Mouse (Mus musculus) lung, embryonic 15.5 days (tissue): ENCODE results near the gene Ms4a13. TPM values are rescaled to one million over a fixed set of nuclear protein-coding genes. Genes with fewer than 3 reads are reported as not detected.
"Not testable (repeated sequence)": the region's sequence is repeated elsewhere in the genome, so short reads cannot be mapped to it uniquely, and the experiment has no call there.

ENCODE experiments used
- ATAC-seq: fragments of 200-750 bp; cut with Nextera tagmentation; 2 replicates; pipeline ENCODE4 v1.8.0; 2017; ENCODE audit warnings: moderate number of reproducible peaks, borderline replicate concordance; ENCODE audit not compliant: low FRiP score, low TSS enrichment; ENCODE audit errors: extremely low read depth
- H3K27ac ChIP-seq: fragments of 300-500 bp; sonication (generic); 2 replicates; pipeline ENCODE4 v1.5.1; 2015; ENCODE audit warnings: moderate library complexity, mild to moderate bottlenecking, inconsistent platforms
- H3K27me3 ChIP-seq: fragments of 300-500 bp; sonication (generic); 2 replicates; pipeline ENCODE4 v1.6.1; 2015; ENCODE audit warnings: inconsistent platforms
- H3K36me3 ChIP-seq: fragments of 300-500 bp; sonication (generic); 2 replicates; pipeline ENCODE4 v1.6.1; 2015; ENCODE audit warnings: inconsistent platforms
- H3K4me1 ChIP-seq: fragments of 300-500 bp; sonication (generic); 2 replicates; pipeline ENCODE4 v1.6.1; 2015; ENCODE audit warnings: inconsistent platforms
- H3K4me2 ChIP-seq: fragments of 300-500 bp; sonication (generic); 2 replicates; pipeline ENCODE4 v1.6.1; 2015; ENCODE audit warnings: inconsistent platforms, mild to moderate bottlenecking, moderate library complexity
- H3K4me3 ChIP-seq: fragments of 300-500 bp; sonication (generic); 2 replicates; pipeline ENCODE4 v1.5.1; 2015; ENCODE audit warnings: mild to moderate bottlenecking, inconsistent platforms
- H3K9ac ChIP-seq: fragments of 300-500 bp; sonication (generic); 2 replicates; pipeline ENCODE4 v1.6.1; 2015; ENCODE audit warnings: inconsistent platforms
- H3K9me3 ChIP-seq: fragments of 300-500 bp; sonication (generic); 2 replicates; pipeline ENCODE4 v1.6.1; 2016; ENCODE audit warnings: inconsistent platforms
- WGBS: fragments of 180-500 bp; shearing (Covaris S2); methylation state at CpG from one replicate; pipeline ENCODE4 v1.1.7; 2015; 5-methylcytosine and 5-hydroxymethylcytosine counted together
- polyA plus RNA-seq: library from polyadenylated mRNA; unstranded; fragments of >200 nt; fragmentation: Nextera tagmentation; extraction: Ambion mirVana; gene quantifications from 2 replicates; pipeline ENCODE4 v1.2.1, GENCODE M21; 2015

Ms4a13 gene
- polyA plus RNA-seq, 1 experiment from 2014 or later: not detected

DNA sequence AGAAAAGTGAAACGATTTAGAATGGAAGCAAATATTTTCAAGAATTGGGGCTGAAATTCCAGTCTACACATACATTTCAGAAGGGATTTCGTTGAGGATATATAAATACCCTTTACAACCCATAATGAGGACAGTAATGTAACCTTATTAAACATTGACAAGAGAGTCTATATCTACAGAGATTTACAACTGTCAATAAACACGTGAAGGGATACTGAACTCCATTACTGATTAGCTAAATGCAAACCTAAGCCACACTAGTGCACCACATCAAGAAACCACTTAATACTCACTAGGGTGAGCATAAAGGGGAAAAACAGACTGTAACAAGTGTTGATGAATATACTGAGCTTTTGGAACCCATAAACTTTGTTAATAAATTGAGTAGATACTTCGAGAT lies 61.2 kb downstream of the Ms4a13 start:
- H3K9me3 ChIP-seq: no peaks in the 10 kb centered on the region
- no peak overlapping the region for H3K4me3 ChIP-seq
- H3K27ac ChIP-seq: no peak overlapping the region
- H3K9ac ChIP-seq: no peak overlapping the region
- 64% methylated on average over 4 of the region's 4 CpGs for WGBS
- H3K36me3 ChIP-seq: no peaks in the 10 kb centered on the region
- H3K27me3 ChIP-seq: no peaks in the 10 kb centered on the region
- H3K4me1 ChIP-seq: no peaks in the 10 kb centered on the region
- ATAC-seq: no peak
- H3K4me2 ChIP-seq: no peak overlapping the region

GRCm38 (mm10) chr19:11134852-11135251 lies 61.7 kb downstream of the Ms4a13 start:
- Histone ChIP-seq H3K4me3 (no peak overlapping the region), H3K4me2 (no peak overlapping the region), H3K27me3 (no peaks in the 10 kb centered on the region), H3K4me1 (no peaks in the 10 kb centered on the region), H3K36me3 (no peaks in the 10 kb centered on the region), H3K9me3 (no peaks in the 10 kb centered on the region), H3K27ac (no peak overlapping the region), H3K9ac (no peak overlapping the region)
- no peak for ATAC-seq
- WGBS: 85% methylated on average over 2 of the region's 2 CpGs

DNA sequence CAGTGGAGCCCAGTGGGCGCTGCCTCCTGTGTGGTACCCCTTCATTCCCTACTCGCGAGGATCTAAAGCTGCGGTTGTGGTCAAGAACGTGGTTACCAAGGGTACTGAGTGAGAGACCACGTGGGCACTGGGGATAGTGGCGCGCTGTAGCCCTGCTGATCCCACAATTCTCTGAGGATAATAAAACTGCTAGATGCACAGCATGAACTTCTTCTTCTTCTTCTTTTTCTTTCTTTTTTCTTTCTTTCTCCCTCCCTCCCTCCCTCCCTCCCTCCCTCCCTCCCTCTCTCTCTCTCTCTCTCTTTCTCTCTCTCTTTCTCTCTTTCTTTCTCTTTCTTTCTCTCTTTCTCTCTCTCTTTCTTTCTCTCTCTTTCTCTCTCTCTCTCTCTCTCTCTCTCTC lies 65.8 kb downstream of the Ms4a13 start, which contains the start of gene 1700017D01Rik:
1700017D01Rik (minus strand) TSS at position 101 of the 400 bp plus-strand sequence.
- not testable (repeated sequence) for ATAC-seq, H3K9me3 ChIP-seq, H3K36me3 ChIP-seq, H3K27ac ChIP-seq, H3K4me2 ChIP-seq, H3K4me3 ChIP-seq, H3K27me3 ChIP-seq, H3K4me1 ChIP-seq, H3K9ac ChIP-seq
- 77% methylated on average over 8 of the region's 8 CpGs for WGBS

DNA sequence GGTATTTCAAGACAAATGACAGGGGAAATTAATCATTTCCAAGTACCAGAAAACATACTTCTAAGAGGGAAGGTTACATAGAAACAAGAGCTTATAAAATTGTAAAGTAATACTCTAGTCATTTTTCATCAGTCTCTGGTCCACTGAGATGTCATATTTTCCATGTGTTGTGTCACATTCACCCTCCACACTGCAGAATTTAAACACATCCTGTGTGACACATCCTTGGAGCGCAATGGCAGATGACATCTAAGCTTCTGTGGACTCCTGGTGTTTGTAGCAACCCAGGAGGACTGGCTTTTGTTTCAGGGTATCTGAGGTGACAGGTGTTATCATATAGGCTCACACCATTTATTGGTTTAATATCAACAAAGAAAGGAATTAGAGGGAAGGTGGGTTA lies 66.8 kb downstream of the Ms4a13 start:
- H3K4me3 ChIP-seq: no peak overlapping the region
- no peak overlapping the region for H3K27ac ChIP-seq
- no peak overlapping the region for H3K9ac ChIP-seq
- H3K9me3 ChIP-seq: peaks cover 2% of the 10 kb centered on the region; the same call in 1 of the 2 replicates
- WGBS: 73% methylated on average over 1 of the region's 1 CpGs
- no peak overlapping the region for H3K4me2 ChIP-seq
- no peaks in the 10 kb centered on the region for H3K36me3 ChIP-seq
- no peak for ATAC-seq
- no peaks in the 10 kb centered on the region for H3K4me1 ChIP-seq
- H3K27me3 ChIP-seq: no peaks in the 10 kb centered on the region

DNA sequence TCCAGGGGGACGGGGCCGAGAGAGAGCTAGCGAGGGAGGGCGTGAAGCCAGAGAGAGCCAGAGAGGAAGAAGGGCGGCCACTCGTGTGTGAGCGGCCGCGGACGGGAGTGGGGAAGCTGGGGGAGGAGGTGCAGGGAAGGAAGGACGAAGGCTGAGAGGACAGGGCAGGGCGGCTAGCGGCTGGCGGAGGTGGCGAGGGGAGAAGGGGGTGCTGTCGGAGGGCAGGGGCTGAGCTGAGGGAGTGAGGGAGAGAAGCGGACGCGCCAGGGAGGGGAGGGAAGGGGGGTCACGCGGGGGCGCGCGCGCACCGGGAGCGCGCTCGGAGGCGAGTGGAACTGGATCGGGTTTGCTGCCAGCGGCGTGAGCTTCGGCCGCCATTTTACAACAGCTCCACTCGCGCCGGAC lies 75.5 kb downstream of the Ms4a13 start:
- under 1% methylated on average over 14 of the region's 38 CpGs for WGBS
- H3K27me3 ChIP-seq, H3K4me1 ChIP-seq, H3K27ac ChIP-seq, H3K9me3 ChIP-seq, H3K36me3 ChIP-seq: not testable (repeated sequence)
- H3K4me3 ChIP-seq: peak overlapping the region; percentile 41
- peak overlapping the region; percentile 37; the same call in 1 of the 2 replicates for H3K9ac ChIP-seq
- peak; percentile 99 for ATAC-seq
- H3K4me2 ChIP-seq: peak overlapping the region; percentile 52

Other genes starting within 250 kb of the Ms4a13 start
- 26.2 and 26.6 TPM in 2 replicates for gene Ccdc86, start 247.5 kb downstream of the Ms4a13 start, polyA plus RNA-seq
- not detected in 2 replicates for gene Ms4a10, start 222.1 kb downstream of the Ms4a13 start, polyA plus RNA-seq
- gene Ms4a15, start 203.5 kb downstream of the Ms4a13 start, polyA plus RNA-seq: 0.27 TPM in 1 of 2 replicates, not detected in the other
- gene Ms4a18, start 178.7 kb downstream of the Ms4a13 start, polyA plus RNA-seq: not detected in 2 replicates
- 0.19 TPM in 1 of 2 replicates, not detected in the other for gene Ms4a8a, start 115.6 kb downstream of the Ms4a13 start, polyA plus RNA-seq
- not detected in 2 replicates for gene 1700017D01Rik, start 65.9 kb downstream of the Ms4a13 start, polyA plus RNA-seq
- not detected in 2 replicates for gene 1700025F22Rik, start 31.4 kb downstream of the Ms4a13 start, polyA plus RNA-seq
- gene Ms4a12, start 35.7 kb upstream of the Ms4a13 start, polyA plus RNA-seq: not detected in 2 replicates
- not detected in 2 replicates for gene Ms4a1, start 69.5 kb upstream of the Ms4a13 start, polyA plus RNA-seq
- gene Ms4a5, start 87.1 kb upstream of the Ms4a13 start, polyA plus RNA-seq: not detected in 2 replicates
- 0.05 and 0.06 TPM in 2 replicates for gene Ms4a14, start 117.7 kb upstream of the Ms4a13 start, polyA plus RNA-seq
- gene Ms4a7, start 139.4 kb upstream of the Ms4a13 start, polyA plus RNA-seq: 4.4 and 4.6 TPM in 2 replicates
- 4.6 and 6.4 TPM in 2 replicates for gene Ms4a4a, start 178.8 kb upstream of the Ms4a13 start, polyA plus RNA-seq
- 1.2 and 1.9 TPM in 2 replicates for gene Ms4a4c, start 208.0 kb upstream of the Ms4a13 start, polyA plus RNA-seq
- gene Ms4a4b, start 246.8 kb upstream of the Ms4a13 start, polyA plus RNA-seq: 0.04 and 0.69 TPM in 2 replicates